Mouse (Mus musculus): ENCODE measurements around the gene Atp8a2.

Gene Atp8a2

DNA sequence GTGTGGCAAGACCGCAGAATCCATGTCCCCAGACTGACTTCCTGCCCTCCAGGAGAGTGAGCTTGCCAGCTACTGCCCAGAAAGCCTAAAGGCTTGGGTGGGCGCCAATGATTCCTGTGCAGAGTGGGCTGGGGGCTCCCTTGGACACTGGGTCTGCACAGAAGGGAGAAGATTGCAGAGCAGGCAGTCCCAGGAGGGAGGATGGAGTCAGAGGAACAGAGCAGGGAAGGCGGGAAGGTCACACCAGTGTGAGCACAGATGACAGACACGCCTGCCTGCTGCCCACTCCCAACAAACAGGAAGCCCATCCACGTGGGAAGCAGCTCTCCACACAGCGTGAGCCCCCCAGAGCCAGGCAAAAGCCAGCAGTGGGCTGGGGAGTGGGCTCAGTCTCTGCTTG, 547.6 kb downstream of the Atp8a2 start:
- in situ Hi-C loops (cut with MboI, MseI), result no loop called here

GRCm38 (mm10) chr14:59648611-59649010, 548.4 kb downstream of the Atp8a2 start:
- in situ Hi-C loops (cut with MboI, MseI), result no loop called here

GRCm38 (mm10) chr14:59646826-59647697, 549.9 kb downstream of the Atp8a2 start:
- in situ Hi-C loops (cut with MboI, MseI), result no loop called here

GRCm38 (mm10) chr14:59644896-59645295, 552.1 kb downstream of the Atp8a2 start:
- in situ Hi-C loops (cut with MboI, MseI), result no loop called here

DNA sequence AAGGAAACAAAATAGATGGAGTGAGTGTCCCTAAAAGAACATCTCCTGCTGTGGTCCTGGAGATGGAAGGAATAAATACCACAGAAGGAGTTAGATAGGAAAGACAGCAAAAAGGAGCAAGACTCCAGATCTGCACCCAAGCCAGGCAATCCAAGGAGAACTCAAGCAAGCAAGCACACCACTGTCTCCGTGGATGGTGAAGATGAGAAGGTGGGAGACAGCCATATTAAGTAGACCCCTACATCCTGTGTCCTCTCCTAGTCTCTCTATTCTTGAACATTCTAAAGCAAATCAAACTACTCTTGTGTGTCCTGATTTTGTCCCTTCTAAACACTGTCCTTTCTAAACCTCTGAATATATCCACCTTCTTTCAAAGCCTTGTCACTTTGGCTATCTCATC, 552.8 kb downstream of the Atp8a2 start:
- in situ Hi-C loops (cut with MboI, MseI), result no loop called here

- in situ Hi-C loops (cut with MboI, MseI), result no loop called here
Observed at GRCm38 (mm10) chr14:59643582-59643981, 553.4 kb downstream of the Atp8a2 start.

GRCm38 (mm10) chr14:59641856-59642255, 555.1 kb downstream of the Atp8a2 start:
- in situ Hi-C loops (cut with MboI, MseI), result no loop called here

GRCm38 (mm10) chr14:59638906-59639703, 557.9 kb downstream of the Atp8a2 start:
- in situ Hi-C loops (cut with MboI, MseI), result no loop called here

GRCm38 (mm10) chr14:59633988-59634387, 563.0 kb downstream of the Atp8a2 start:
- in situ Hi-C loops (cut with MboI, MseI), result no loop called here

DNA sequence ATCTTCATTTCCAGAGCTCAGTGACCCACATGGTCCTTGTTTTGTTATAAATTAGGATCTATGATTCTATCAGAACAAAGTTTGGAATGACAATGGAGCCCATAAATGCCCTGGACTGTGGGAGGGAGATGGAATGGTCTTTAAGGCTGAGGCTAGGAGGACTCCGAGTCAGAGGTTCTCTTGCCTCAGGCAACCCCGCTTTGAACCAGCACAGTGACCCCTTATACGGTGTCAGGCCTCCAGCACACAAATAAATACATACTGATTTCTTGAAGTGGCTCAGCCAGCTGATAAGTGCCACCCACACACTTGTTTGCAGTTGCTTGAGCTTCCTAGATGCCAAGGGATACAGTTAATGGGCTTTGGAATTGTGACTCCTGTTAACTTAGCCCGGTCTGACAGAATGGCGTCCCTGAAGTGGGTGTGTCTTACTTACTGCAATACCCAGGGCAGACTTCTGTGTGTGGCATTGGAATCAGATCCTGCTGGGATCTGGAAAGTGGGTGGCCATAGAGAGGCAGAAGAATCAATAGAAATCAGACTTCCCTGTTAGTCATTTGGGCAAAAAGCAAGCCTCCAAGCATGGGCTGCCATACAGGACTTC, 563.6 kb downstream of the Atp8a2 start:
- in situ Hi-C loops (cut with MboI, MseI), result no loop called here

- in situ Hi-C loops (cut with MboI, MseI), result no loop called here
Observed at GRCm38 (mm10) chr14:59632067-59632466, 564.9 kb downstream of the Atp8a2 start.

DNA sequence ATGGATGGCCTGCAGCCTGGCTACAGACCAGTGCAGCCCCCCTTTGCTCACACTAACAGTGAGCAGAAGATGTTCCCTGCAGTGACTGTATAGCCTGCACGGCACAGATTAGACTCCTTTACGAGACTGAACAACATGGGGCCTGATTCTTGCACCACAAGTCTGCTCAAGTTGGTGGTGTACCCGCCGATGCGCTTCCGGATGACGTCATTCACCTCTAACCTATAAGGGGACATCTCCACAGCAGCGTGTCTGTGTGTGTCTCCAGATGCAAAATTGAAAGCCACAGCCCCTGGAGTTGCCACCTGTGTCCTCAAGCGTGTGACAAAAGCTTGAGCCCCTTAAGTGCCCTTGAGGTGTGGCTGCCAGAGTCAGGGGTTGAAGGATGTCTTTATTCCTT, 566.9 kb downstream of the Atp8a2 start:
- in situ Hi-C loops (cut with MboI, MseI), result no loop called here

DNA sequence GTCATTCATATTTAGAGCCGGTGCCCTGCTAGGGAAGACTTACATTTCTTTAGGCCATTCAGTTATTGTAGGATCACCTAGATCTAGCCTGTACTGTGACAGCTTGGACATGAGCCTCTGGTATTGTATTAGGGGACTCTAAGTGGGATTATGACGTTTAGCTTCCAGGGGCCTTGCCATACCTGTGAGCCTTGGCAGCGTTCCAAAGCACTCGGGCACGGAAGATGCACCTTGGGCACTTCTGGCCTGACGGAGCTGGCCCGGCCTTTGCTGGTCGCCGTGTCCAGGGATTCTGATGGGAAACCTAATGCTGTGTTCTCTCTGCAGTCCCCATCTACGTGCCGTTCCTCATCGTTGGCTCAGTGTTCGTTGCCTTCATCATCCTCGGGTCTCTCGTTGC, 567.7 kb downstream of the Atp8a2 start:
- in situ Hi-C loops (cut with MboI, MseI), result no loop called here

- in situ Hi-C loops (cut with MboI, MseI), result no loop called here
Observed at GRCm38 (mm10) chr14:59627823-59628222, 569.2 kb downstream of the Atp8a2 start.

DNA sequence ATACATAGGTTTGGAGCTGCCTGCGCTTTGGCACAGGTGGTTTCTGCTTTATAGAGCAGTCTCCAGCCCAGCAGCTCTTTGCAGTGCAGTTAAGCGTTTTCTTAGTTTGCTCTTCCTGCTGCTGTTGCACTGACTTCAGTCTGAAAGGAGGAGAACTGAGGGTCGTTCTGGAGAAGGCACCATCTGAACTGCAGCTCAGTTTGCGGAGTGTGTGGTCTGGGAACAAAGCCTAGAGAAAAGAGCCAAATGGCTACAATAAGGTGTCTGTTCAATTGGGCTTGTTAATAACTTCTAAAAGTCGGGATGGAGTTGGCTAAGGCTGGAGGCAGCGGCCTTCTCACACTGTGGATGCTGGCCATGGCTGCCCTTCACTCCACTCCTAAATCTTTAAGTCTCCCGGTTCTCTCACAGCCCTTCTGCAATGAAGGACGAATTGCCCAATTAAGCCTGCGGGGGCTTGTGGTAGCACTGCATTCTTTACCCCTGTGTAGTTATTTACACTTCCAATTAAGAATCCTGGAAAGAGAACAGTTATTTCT, 569.8 kb downstream of the Atp8a2 start:
- in situ Hi-C loops (cut with MboI, MseI), result no loop called here

- in situ Hi-C loops (cut with MboI, MseI), result no loop called here
Observed at GRCm38 (mm10) chr14:59626711-59627110, 570.3 kb downstream of the Atp8a2 start.

DNA sequence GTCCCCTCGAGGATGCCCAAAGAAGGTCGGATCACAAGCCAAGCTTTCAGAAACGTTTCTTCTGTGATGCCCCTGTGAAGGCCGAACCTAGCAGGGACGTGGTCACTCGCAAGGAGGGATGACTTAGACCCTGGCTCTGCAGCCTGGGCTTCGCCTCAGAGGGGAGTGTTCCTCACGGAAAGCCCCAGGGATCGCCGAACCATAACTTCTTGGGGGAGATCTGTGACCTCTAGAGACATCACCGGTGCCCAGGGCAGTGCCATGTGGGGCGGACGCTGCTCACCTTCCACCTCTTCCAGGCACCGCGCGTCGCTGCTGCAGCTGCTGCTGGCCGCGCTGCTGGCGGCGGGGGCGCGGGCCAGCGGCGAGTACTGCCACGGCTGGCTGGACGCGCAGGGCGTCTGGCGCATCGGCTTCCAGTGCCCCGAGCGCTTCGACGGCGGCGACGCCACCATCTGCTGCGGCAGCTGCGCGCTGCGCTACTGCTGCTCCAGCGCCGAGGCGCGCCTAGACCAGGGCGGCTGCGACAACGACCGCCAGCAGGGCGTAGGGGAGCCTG, 571.1 kb downstream of the Atp8a2 start:
- in situ Hi-C loops (cut with MboI, MseI), result no loop called here

DNA sequence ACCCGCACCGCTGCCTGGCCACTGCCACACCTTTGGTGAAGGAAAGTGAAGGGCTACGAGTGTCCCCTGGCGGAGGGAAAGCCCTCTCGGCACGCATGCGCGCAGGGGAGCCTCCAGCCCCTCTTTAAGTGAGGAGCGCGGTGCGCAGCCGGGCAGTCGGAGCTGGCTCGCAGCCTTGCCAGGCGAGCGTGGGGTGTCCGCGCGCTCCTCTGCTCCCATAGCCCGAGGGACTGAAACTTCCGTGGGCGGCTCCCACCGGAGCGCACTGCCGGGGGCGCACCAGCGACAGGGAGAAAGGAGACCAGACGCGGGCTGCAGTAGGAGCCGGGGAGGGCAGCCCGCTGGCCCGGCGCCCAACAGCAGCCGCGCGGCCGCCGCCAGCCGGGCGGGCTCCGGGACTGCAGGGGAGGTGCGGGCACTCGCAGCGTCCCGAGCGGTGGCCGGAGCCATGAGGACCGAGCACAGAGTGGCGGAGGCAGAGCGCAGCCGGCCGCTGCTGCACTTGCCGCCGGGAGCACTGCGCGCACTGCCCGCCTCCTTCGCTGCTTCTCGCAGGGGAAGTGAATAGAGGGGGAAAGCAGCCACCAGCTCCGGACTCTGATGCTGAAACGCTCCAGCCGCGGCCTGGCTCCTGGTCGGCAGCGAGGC, 571.7 kb downstream of the Atp8a2 start, which contains the start of gene Shisa2:
TSS of gene Shisa2 (plus strand) at position 151 of the 648 bp plus-strand sequence.
- in situ Hi-C loops (cut with MboI, MseI), result no loop called here

GRCm38 (mm10) chr14:59624326-59624885, 572.6 kb downstream of the Atp8a2 start:
- in situ Hi-C loops (cut with MboI, MseI), result no loop called here

- in situ Hi-C loops (cut with MboI, MseI), result no loop called here
Observed at GRCm38 (mm10) chr14:59616802-59617201, 580.2 kb downstream of the Atp8a2 start.

DNA sequence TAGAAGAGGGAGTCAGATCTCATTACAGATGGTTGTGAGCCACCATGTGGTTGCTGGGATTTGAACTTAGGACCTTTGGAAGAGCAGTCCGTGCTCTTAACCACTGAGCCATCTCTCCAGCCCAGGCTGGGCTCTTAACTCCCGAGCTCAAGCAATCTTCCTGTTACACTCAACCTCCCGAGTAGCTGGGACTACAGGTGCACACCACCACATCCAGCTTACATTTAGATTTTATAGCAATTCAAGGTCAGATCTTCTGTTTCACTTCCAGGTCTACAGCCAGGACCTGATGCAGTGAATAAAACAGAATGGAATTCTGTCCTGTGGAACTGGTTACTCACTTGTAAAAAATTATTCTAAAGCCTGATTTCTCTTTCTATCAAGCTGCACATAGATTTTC, 582.8 kb downstream of the Atp8a2 start:
- in situ Hi-C loops (cut with MboI, MseI), result loop anchor here in 1 of 2 experiments (5.0 kb wide), 1 partner anchor 98 kb away; no protein-coding TSS in a partner anchor
